Mouse (Mus musculus): ENCODE data around the gene Il7r. TPM values are rescaled to one million over a fixed set of nuclear protein-coding genes. Genes with fewer than 3 reads are reported as not detected.

Gene Il7r
- polyA plus RNA-seq, 1 experiment from 2014 or later, result 0.24 TPM

DNA sequence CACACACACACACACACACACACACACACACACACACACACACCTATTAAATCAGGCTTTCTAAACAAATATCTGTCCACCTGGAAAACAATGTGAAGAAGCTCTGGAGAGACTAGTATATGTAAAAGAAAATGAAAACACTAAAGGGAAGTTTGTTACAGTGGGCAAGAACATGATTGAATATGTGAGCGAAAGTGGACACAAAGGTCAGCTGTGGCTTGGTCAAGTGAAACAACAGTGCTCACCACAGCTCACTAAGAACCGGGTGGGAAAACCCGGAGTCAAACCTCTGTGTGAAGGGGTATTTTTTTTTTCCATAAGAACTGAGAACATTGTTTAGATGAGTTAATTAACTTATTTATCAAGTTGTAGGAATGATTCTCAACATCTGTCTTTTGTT, 6.9 kb downstream of the Il7r start:
- H3K27ac ChIP-seq (replicated peaks), result no peak overlapping the region
- no peak for TF ChIP-seq CTCF (IDR thresholded peaks at IDR 0.05; ENCODE audit: low read depth)

DNA sequence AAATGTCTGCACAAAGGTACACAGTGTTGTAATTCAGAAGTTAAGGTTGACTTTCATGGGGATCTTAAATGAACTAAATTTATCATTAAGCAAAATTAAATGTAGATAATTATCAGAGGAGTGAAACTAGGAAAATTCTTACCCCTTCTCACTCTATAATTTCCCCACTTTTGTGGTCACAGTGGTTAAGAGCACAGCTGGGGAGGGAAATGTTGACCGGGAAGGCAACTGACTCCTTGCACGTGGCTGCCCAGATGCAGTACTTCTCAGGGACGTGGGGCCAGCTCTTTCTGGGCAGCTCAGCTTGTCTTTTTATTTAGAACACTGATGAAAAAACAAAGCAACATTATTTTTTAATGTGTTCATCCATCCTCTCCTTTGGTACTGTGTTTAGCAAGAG, 37.9 kb downstream of the Il7r start:
- WGBS, result 50% methylated on average over 3 of the region's 3 CpGs
- H3K9me3 ChIP-seq (ENCODE audit: control insufficient read depth, low read length), result no peaks in the 10 kb centered on the region
- ATAC-seq (ENCODE audit: low FRiP score, low TSS enrichment) (no peak), DNase-seq (ENCODE audit: low spot score) (no peak)
- H3K27ac ChIP-seq (replicated peaks), result no peak overlapping the region
- no peaks in the 10 kb centered on the region for H3K36me3 ChIP-seq (ENCODE audit: control insufficient read depth, insufficient read depth, low read length)
- H3K27me3 ChIP-seq (ENCODE audit: control insufficient read depth, insufficient read depth, low read length), result no peaks in the 10 kb centered on the region
- no peak for TF ChIP-seq EP300 (optimal IDR thresholded peaks at IDR 0.05)
- no peak for TF ChIP-seq CTCF (IDR thresholded peaks at IDR 0.05; ENCODE audit: low read depth)
- no peak overlapping the region for H3K4me2 ChIP-seq (replicated peaks; ENCODE audit: low read depth)
- no peaks in the 10 kb centered on the region for H3K4me1 ChIP-seq (replicated peaks; ENCODE audit: control insufficient read depth, insufficient read depth)
- H3K4me3 ChIP-seq (ENCODE audit: low read depth, low read length), result no peak overlapping the region
- H3K9ac ChIP-seq (ENCODE audit: low read length), result no peak overlapping the region

More for the DNA sequence above, 6.9 kb downstream of the Il7r start:
- WGBS, result 78% methylated on average over 3 of the region's 3 CpGs
- Histone ChIP-seq H3K4me3 (ENCODE audit: low read depth, low read length) (no peak overlapping the region), H3K36me3 (ENCODE audit: control insufficient read depth, insufficient read depth, low read length) (no peaks in the 10 kb centered on the region), H3K27me3 (ENCODE audit: control insufficient read depth, insufficient read depth, low read length) (no peaks in the 10 kb centered on the region), H3K4me1 (replicated peaks; ENCODE audit: control insufficient read depth, insufficient read depth) (no peaks in the 10 kb centered on the region), H3K4me2 (replicated peaks; ENCODE audit: low read depth) (no peak overlapping the region), H3K9ac (ENCODE audit: low read length) (no peak overlapping the region), H3K9me3 (ENCODE audit: control insufficient read depth, low read length) (no peaks in the 10 kb centered on the region)
- ATAC-seq (ENCODE audit: low FRiP score, low TSS enrichment), result no peak
- DNase-seq (ENCODE audit: low spot score), result no peak

DNA sequence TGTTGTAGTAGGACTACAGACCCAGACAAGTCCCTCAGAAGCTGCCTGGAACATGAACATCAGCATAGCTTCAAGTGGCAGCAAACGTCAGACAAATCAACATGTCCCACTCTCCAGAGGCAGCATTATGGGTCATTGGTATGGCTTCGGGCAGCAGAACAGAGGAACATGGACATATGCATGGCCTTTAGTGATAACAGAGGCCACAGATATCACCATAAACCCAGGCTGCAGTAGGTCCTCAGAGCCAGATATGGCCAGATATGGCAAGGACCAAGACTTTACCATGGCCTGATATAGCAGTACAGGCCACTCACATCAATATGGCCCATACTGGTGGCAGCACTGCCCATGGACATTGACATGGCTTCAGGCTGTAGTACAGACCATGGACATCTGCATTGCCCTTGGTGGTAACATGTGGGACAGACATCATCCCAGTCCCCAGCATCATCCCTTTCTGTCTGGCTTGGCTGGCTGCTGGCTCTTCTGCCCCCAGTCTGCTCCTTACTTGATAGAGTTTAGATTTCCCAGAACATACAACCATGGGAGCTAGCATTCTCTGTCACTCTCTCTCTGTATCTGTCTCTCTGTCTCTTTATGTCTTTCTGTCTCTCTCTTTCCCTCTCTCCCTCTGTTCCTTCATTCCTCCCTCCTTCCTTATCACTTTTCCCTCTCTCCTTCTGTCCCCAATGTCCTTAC, 40.4 kb downstream of the Il7r start:
- no peak overlapping the region for H3K4me2 ChIP-seq (replicated peaks; ENCODE audit: low read depth)
- no peaks in the 10 kb centered on the region for H3K4me1 ChIP-seq (replicated peaks; ENCODE audit: control insufficient read depth, insufficient read depth)
- no peak for DNase-seq (ENCODE audit: low spot score)
- no peaks in the 10 kb centered on the region for H3K9me3 ChIP-seq (ENCODE audit: control insufficient read depth, low read length)
- no peak overlapping the region for H3K27ac ChIP-seq (replicated peaks)
- no peak overlapping the region for H3K4me3 ChIP-seq (ENCODE audit: low read depth, low read length)
- no peaks in the 10 kb centered on the region for H3K27me3 ChIP-seq (ENCODE audit: control insufficient read depth, insufficient read depth, low read length)
- 94% methylated on average over 2 of the region's 2 CpGs for WGBS
- no peaks in the 10 kb centered on the region for H3K36me3 ChIP-seq (ENCODE audit: control insufficient read depth, insufficient read depth, low read length)
- TF ChIP-seq CTCF (IDR thresholded peaks at IDR 0.05; ENCODE audit: low read depth) (no peak), EP300 (optimal IDR thresholded peaks at IDR 0.05) (no peak)
- no peak for ATAC-seq (ENCODE audit: low FRiP score, low TSS enrichment)
- H3K9ac ChIP-seq (ENCODE audit: low read length), result no peak overlapping the region

DNA sequence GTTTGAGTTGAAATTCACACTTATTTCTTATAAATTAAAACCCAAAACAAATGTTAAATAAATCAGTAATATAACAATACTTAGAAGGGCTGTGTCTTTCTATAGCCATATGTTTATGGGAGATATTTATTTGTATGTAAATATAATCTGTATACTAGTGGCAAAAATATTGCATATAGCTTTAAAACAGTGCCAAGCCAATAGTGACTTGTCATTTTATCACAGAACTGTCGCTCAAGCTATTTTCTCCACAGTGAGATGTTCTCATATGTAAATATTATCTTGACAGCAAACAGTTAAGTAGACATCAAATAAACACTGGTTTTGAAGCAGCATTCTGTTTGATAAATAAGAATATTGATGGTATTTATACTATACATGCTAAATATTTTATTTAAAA, 56.8 kb downstream of the Il7r start:
- Histone ChIP-seq H3K27ac (replicated peaks) (no peak overlapping the region), H3K4me3 (ENCODE audit: low read depth, low read length) (no peak overlapping the region), H3K27me3 (ENCODE audit: control insufficient read depth, insufficient read depth, low read length) (no peaks in the 10 kb centered on the region), H3K4me1 (replicated peaks; ENCODE audit: control insufficient read depth, insufficient read depth) (no peaks in the 10 kb centered on the region), H3K4me2 (replicated peaks; ENCODE audit: low read depth) (no peak overlapping the region), H3K36me3 (ENCODE audit: control insufficient read depth, insufficient read depth, low read length) (no peaks in the 10 kb centered on the region), H3K9me3 (ENCODE audit: control insufficient read depth, low read length) (no peaks in the 10 kb centered on the region), H3K9ac (ENCODE audit: low read length) (no peak overlapping the region)
- ATAC-seq (ENCODE audit: low FRiP score, low TSS enrichment), result no peak
- 67% methylated on average over 1 of the region's 1 CpGs for WGBS
- no peak for TF ChIP-seq CTCF (IDR thresholded peaks at IDR 0.05; ENCODE audit: low read depth)
- TF ChIP-seq EP300 (optimal IDR thresholded peaks at IDR 0.05), result no peak
- no peak for DNase-seq (ENCODE audit: low spot score)

DNA sequence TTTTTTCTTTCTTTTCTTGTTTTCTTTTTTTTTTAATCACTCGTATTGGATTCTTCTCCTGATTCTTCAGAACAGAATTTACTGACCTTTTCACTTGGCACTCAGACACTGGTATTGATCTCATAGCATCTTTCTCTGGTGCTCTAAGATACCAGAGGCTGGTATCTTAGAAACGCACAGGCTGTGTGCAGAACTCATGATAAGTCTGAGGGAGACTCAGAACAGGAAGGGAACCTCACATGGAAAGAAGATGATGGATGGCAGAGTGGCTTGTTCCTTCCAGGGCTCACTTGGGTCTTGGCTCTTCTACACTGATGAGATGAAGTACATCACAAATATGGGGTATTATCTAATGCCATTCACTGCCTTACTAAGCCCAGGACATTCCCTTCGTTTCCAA, 57.4 kb downstream of the Il7r start:
- Histone ChIP-seq H3K4me2 (replicated peaks; ENCODE audit: low read depth) (no peak overlapping the region), H3K27me3 (ENCODE audit: control insufficient read depth, insufficient read depth, low read length) (no peaks in the 10 kb centered on the region), H3K4me1 (replicated peaks; ENCODE audit: control insufficient read depth, insufficient read depth) (no peaks in the 10 kb centered on the region), H3K36me3 (ENCODE audit: control insufficient read depth, insufficient read depth, low read length) (no peaks in the 10 kb centered on the region), H3K9ac (ENCODE audit: low read length) (no peak overlapping the region), H3K9me3 (ENCODE audit: control insufficient read depth, low read length) (no peaks in the 10 kb centered on the region), H3K27ac (replicated peaks) (no peak overlapping the region), H3K4me3 (ENCODE audit: low read depth, low read length) (no peak overlapping the region)
- no peak for ATAC-seq (ENCODE audit: low FRiP score, low TSS enrichment)
- 47% methylated on average over 3 of the region's 3 CpGs for WGBS
- DNase-seq (ENCODE audit: low spot score), result no peak
- no peak for TF ChIP-seq CTCF (IDR thresholded peaks at IDR 0.05; ENCODE audit: low read depth)

DNA sequence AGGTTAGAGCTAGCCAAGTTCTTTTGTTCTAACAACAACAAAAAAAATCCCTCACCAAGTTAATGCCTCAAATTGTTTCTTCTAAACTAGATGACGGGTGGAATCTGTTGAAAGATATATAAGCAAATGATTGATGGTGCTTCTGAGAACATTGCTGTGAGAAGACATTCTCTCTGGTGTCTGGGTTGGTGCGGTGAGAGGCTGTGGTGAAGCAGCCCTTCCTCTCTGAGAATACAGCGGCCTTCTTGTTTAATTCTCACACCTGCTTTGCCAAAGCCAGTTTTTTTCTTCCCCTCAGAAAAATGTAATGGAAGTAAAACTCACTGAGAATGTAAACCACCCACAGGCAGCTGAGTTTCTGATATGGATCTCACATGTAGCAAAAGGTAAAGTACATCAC, 57.8 kb downstream of the Il7r start:
- Histone ChIP-seq H3K9ac (ENCODE audit: low read length) (no peak overlapping the region), H3K4me1 (replicated peaks; ENCODE audit: control insufficient read depth, insufficient read depth) (no peaks in the 10 kb centered on the region), H3K9me3 (ENCODE audit: control insufficient read depth, low read length) (no peaks in the 10 kb centered on the region), H3K27ac (replicated peaks) (no peak overlapping the region), H3K4me3 (ENCODE audit: low read depth, low read length) (no peak overlapping the region), H3K4me2 (replicated peaks; ENCODE audit: low read depth) (no peak overlapping the region), H3K36me3 (ENCODE audit: control insufficient read depth, insufficient read depth, low read length) (no peaks in the 10 kb centered on the region), H3K27me3 (ENCODE audit: control insufficient read depth, insufficient read depth, low read length) (no peaks in the 10 kb centered on the region)
- 24% methylated on average over 3 of the region's 3 CpGs for WGBS
- ATAC-seq (ENCODE audit: low FRiP score, low TSS enrichment), result no peak
- no peak for DNase-seq (ENCODE audit: low spot score)
- TF ChIP-seq EP300 (optimal IDR thresholded peaks at IDR 0.05) (no peak), CTCF (IDR thresholded peaks at IDR 0.05; ENCODE audit: low read depth) (no peak)
